Mouse (Mus musculus) hindbrain, embryonic 13.5 days (tissue): ENCODE measurements around the gene Atn1. TPM values are rescaled to one million over a fixed set of nuclear protein-coding genes. Genes with fewer than 3 reads are reported as not detected.
A peak's percentile ranks its signal among the peaks of the same experiment; 100 is the strongest.

Source experiments
- ATAC-seq: fragments of 200-750 bp; cut with Nextera tagmentation; 2 replicates; pipeline ENCODE4 v1.8.0; 2017; ENCODE audit warnings: moderate TSS enrichment; ENCODE audit not compliant: low FRiP score
- H3K27ac ChIP-seq: fragments of 300-500 bp; sonication (generic); 2 replicates; pipeline ENCODE4 v1.5.1; 2015; ENCODE audit warnings: inconsistent platforms, mild to moderate bottlenecking, moderate library complexity
- H3K27me3 ChIP-seq: fragments of 300-500 bp; sonication (generic); 2 replicates; pipeline ENCODE4 v1.6.1; 2015; ENCODE audit warnings: mild to moderate bottlenecking, inconsistent platforms
- H3K36me3 ChIP-seq: fragments of 300-500 bp; sonication (generic); 2 replicates; pipeline ENCODE4 v1.6.1; 2015; ENCODE audit warnings: mild to moderate bottlenecking, inconsistent platforms
- H3K4me1 ChIP-seq: fragments of 300-500 bp; sonication (generic); replicated peaks from 2 replicates; pipeline ENCODE4 v1.6.1; 2015; ENCODE audit warnings: inconsistent platforms
- H3K4me2 ChIP-seq: fragments of 300-500 bp; sonication (generic); 2 replicates; pipeline ENCODE4 v1.6.1; 2015; ENCODE audit warnings: inconsistent platforms, mild to moderate bottlenecking, moderate library complexity
- H3K4me3 ChIP-seq: fragments of 300-500 bp; sonication (generic); 2 replicates; pipeline ENCODE4 v1.5.1; 2015; ENCODE audit warnings: mild to moderate bottlenecking, inconsistent platforms
- H3K9ac ChIP-seq: fragments of 300-500 bp; sonication (generic); 2 replicates; pipeline ENCODE4 v1.6.1; 2015; ENCODE audit warnings: mild to moderate bottlenecking, inconsistent platforms
- H3K9me3 ChIP-seq: fragments of 300-500 bp; sonication (generic); 2 replicates; pipeline ENCODE4 v1.6.1; 2016; ENCODE audit warnings: inconsistent platforms
- WGBS: fragments of 180-500 bp; shearing (Covaris S2); methylation state at CpG from one replicate; pipeline ENCODE4 v1.1.7; 2015; 5-methylcytosine and 5-hydroxymethylcytosine counted together
- polyA plus RNA-seq: library from polyadenylated mRNA; unstranded; fragments of >200 nt; fragmentation: Nextera tagmentation; extraction: Ambion mirVana; gene quantifications from 2 replicates; pipeline ENCODE4 v1.2.1, GENCODE M21; 2015

Gene Atn1
- polyA plus RNA-seq, 1 experiment from 2014 or later: 21.6 TPM

GRCm38 (mm10) chr6:124765951-124766350, 9.6 kb upstream of the Atn1 start:
- Histone ChIP-seq H3K27me3 (peaks cover 28% of the 10 kb centered on the region), H3K4me2 (no peak overlapping the region), H3K4me1 (peaks cover 32% of the 10 kb centered on the region), H3K27ac (no peak overlapping the region), H3K36me3 (no peaks in the 10 kb centered on the region), H3K4me3 (no peak overlapping the region), H3K9me3 (no peaks in the 10 kb centered on the region), H3K9ac (no peak overlapping the region)
- 84% methylated on average over 7 of the region's 7 CpGs for WGBS
- ATAC-seq: no peak

- Histone ChIP-seq H3K4me1 (peaks cover 38% of the 10 kb centered on the region), H3K36me3 (no peaks in the 10 kb centered on the region), H3K27ac (peak overlapping the region; percentile 99), H3K9me3 (no peaks in the 10 kb centered on the region), H3K27me3 (peaks cover 12% of the 10 kb centered on the region; the same call in 1 of the 2 replicates), H3K9ac (0 out of 2 replicates have a peak overlapping the region, but pooled peaks have one; percentile 2), H3K4me2 (0 out of 2 replicates have a peak overlapping the region, but pooled peaks have one; percentile 92), H3K4me3 (no peak overlapping the region)
- 3% methylated on average over 5 of the region's 5 CpGs for WGBS
- no peak for ATAC-seq
These were observed 2.9 kb upstream of the Atn1 start for GRCm38 (mm10) chr6:124759259-124759658.

- Histone ChIP-seq H3K4me2 (peak overlapping the region; percentile 92), H3K36me3 (0 out of 2 replicates have a peak, but pooled peaks cover under 1% of the 10 kb centered on the region), H3K9ac (0 out of 2 replicates have a peak overlapping the region, but pooled peaks have one; percentile 2), H3K27ac (peak overlapping the region; percentile 99), H3K4me1 (peaks cover 42% of the 10 kb centered on the region), H3K4me3 (no peak overlapping the region), H3K9me3 (no peaks in the 10 kb centered on the region), H3K27me3 (peaks cover 12% of the 10 kb centered on the region; the same call in 1 of the 2 replicates)
- WGBS: 69% methylated on average over 2 of the region's 2 CpGs
- ATAC-seq: no peak
These were observed 2.5 kb upstream of the Atn1 start for GRCm38 (mm10) chr6:124758849-124759232.

- Histone ChIP-seq H3K36me3 (0 out of 2 replicates have a peak, but pooled peaks cover 3% of the 10 kb centered on the region), H3K27ac (peak overlapping the region; percentile 99), H3K27me3 (peaks cover 12% of the 10 kb centered on the region; the same call in 1 of the 2 replicates), H3K9me3 (no peaks in the 10 kb centered on the region), H3K4me3 (peak overlapping the region; percentile 80), H3K4me2 (peak overlapping the region; percentile 92), H3K4me1 (peaks cover 49% of the 10 kb centered on the region), H3K9ac (peak overlapping the region; percentile 95)
- ATAC-seq: peak; percentile 15
- 24% methylated on average over 5 of the region's 5 CpGs for WGBS
These were observed 1.9 kb upstream of the Atn1 start for GRCm38 (mm10) chr6:124757909-124758848.

- peaks cover 8% of the 10 kb centered on the region; the same call in 1 of the 2 replicates for H3K27me3 ChIP-seq
These were observed 1.1 kb upstream of the Atn1 start for GRCm38 (mm10) chr6:124757351-124757880.

GRCm38 (mm10) chr6:124756652-124757350, 477 bp upstream of the Atn1 start:
- peak overlapping the region; percentile 95 for H3K9ac ChIP-seq
- H3K4me3 ChIP-seq: peak overlapping the region; percentile 80
- peaks cover 5% of the 10 kb centered on the region; the same call in 1 of the 2 replicates for H3K27me3 ChIP-seq
- 0 out of 2 replicates have a peak, but pooled peaks cover 3% of the 10 kb centered on the region for H3K36me3 ChIP-seq
- ATAC-seq: peak; percentile 65
- peak overlapping the region; percentile 92 for H3K4me2 ChIP-seq
- under 1% methylated on average over 50 of the region's 54 CpGs for WGBS
- H3K4me1 ChIP-seq: peaks cover 60% of the 10 kb centered on the region
- H3K9me3 ChIP-seq: no peaks in the 10 kb centered on the region
- H3K27ac ChIP-seq: peak overlapping the region; percentile 99

More at GRCm38 (mm10) chr6:124757351-124757880, 1.1 kb upstream of the Atn1 start:
- H3K4me2 ChIP-seq: peak overlapping the region; percentile 92
- 0 out of 2 replicates have a peak, but pooled peaks cover 3% of the 10 kb centered on the region for H3K36me3 ChIP-seq
- peak overlapping the region; percentile 95 for H3K9ac ChIP-seq
- H3K4me1 ChIP-seq: peaks cover 57% of the 10 kb centered on the region
- no peaks in the 10 kb centered on the region for H3K9me3 ChIP-seq
- 3% methylated on average over 5 of the region's 5 CpGs for WGBS
- H3K4me3 ChIP-seq: peak overlapping the region; percentile 80
- ATAC-seq: no peak; the same call in 1 of the 2 replicates
- peak overlapping the region; percentile 99 for H3K27ac ChIP-seq

GRCm38 (mm10) chr6:124755306-124755705, 1.0 kb downstream of the Atn1 start:
- Histone ChIP-seq H3K27ac (peak overlapping the region; percentile 99), H3K9ac (peak overlapping the region; percentile 95), H3K4me1 (peaks cover 60% of the 10 kb centered on the region), H3K4me2 (peak overlapping the region; percentile 92), H3K9me3 (no peaks in the 10 kb centered on the region), H3K4me3 (peak overlapping the region; percentile 80), H3K36me3 (0 out of 2 replicates have a peak, but pooled peaks cover 3% of the 10 kb centered on the region), H3K27me3 (no peaks in the 10 kb centered on the region)
- 3% methylated on average over 3 of the region's 3 CpGs for WGBS
- no peak for ATAC-seq

GRCm38 (mm10) chr6:124753861-124754260, 2.5 kb downstream of the Atn1 start:
- WGBS: 89% methylated on average over 2 of the region's 2 CpGs

GRCm38 (mm10) chr6:124750405-124750804, 5.9 kb downstream of the Atn1 start:
- Histone ChIP-seq H3K4me1 (peaks cover 49% of the 10 kb centered on the region), H3K9ac (no peak overlapping the region), H3K36me3 (peaks cover 39% of the 10 kb centered on the region), H3K4me3 (no peak overlapping the region), H3K9me3 (no peaks in the 10 kb centered on the region), H3K4me2 (no peak overlapping the region), H3K27ac (no peak overlapping the region), H3K27me3 (no peaks in the 10 kb centered on the region)
- no peak for ATAC-seq
- 88% methylated on average over 8 of the region's 8 CpGs for WGBS

More at GRCm38 (mm10) chr6:124753861-124754260, 2.5 kb downstream of the Atn1 start:
- H3K4me1 ChIP-seq: peaks cover 54% of the 10 kb centered on the region
- no peak overlapping the region for H3K4me3 ChIP-seq
- H3K9ac ChIP-seq: 0 out of 2 replicates have a peak overlapping the region, but pooled peaks have one; percentile 95
- H3K4me2 ChIP-seq: peak overlapping the region; percentile 92
- no peak overlapping the region for H3K27ac ChIP-seq
- ATAC-seq: no peak
- H3K9me3 ChIP-seq: no peaks in the 10 kb centered on the region
- peaks cover 13% of the 10 kb centered on the region for H3K36me3 ChIP-seq
- no peaks in the 10 kb centered on the region for H3K27me3 ChIP-seq

GRCm38 (mm10) chr6:124746654-124747632, 9.4 kb downstream of the Atn1 start:
- 89% methylated on average over 7 of the region's 7 CpGs for WGBS
- peaks cover 67% of the 10 kb centered on the region for H3K36me3 ChIP-seq
- no peak for ATAC-seq
- H3K4me1 ChIP-seq: peaks cover 27% of the 10 kb centered on the region
- H3K4me3 ChIP-seq: 0 out of 2 replicates have a peak overlapping the region, but pooled peaks have one; percentile 46
- H3K9ac ChIP-seq: peak overlapping the region; percentile 82
- H3K9me3 ChIP-seq: no peaks in the 10 kb centered on the region
- peak overlapping the region; percentile 91 for H3K4me2 ChIP-seq
- peak overlapping the region; percentile 92 for H3K27ac ChIP-seq
- H3K27me3 ChIP-seq: no peaks in the 10 kb centered on the region

GRCm38 (mm10) chr6:124746296-124746605, 10.1 kb downstream of the Atn1 start:
- peak; percentile 6; the same call in 1 of the 2 replicates for ATAC-seq
- peak overlapping the region; percentile 92 for H3K27ac ChIP-seq

More at GRCm38 (mm10) chr6:124746296-124746605, 10.1 kb downstream of the Atn1 start:
- Histone ChIP-seq H3K36me3 (peaks cover 67% of the 10 kb centered on the region), H3K9ac (peak overlapping the region; percentile 82), H3K4me2 (peak overlapping the region; percentile 91), H3K4me3 (peak overlapping the region; percentile 46), H3K4me1 (peaks cover 32% of the 10 kb centered on the region), H3K9me3 (no peaks in the 10 kb centered on the region), H3K27me3 (no peaks in the 10 kb centered on the region)
- 17% methylated on average over 8 of the region's 8 CpGs for whole genome bisulfite sequencing
